Mouse (Mus musculus) left cerebral cortex, postnatal 4 days (tissue): ENCODE data around the gene Gpr85. TPM values are rescaled to one million over a fixed set of nuclear protein-coding genes. Genes with fewer than 3 reads are reported as not detected.
"Not testable (repeated sequence)": the region's sequence is repeated elsewhere in the genome, so short reads cannot be mapped to it uniquely, and the experiment has no call there.

Source experiments
- DNase-seq: peaks from one replicate; pipeline ENCODE4 v3.0.0-alpha.2; 2022
- intact Hi-C: fragments of 180-260 bp; cut with DNase I; formaldehyde crosslinking; loops from one replicate; pipeline ENCODE4 v1.15.1; 2025
- total RNA-seq, 2 experiments: library from RNA; stranded (reverse); gene quantifications; 2 replicates each; pipeline ENCODE4 v1.2.3; 2021

The Gpr85 gene
- total RNA-seq: 100 to 1,000 TPM; 122 to 129 TPM

DNA sequence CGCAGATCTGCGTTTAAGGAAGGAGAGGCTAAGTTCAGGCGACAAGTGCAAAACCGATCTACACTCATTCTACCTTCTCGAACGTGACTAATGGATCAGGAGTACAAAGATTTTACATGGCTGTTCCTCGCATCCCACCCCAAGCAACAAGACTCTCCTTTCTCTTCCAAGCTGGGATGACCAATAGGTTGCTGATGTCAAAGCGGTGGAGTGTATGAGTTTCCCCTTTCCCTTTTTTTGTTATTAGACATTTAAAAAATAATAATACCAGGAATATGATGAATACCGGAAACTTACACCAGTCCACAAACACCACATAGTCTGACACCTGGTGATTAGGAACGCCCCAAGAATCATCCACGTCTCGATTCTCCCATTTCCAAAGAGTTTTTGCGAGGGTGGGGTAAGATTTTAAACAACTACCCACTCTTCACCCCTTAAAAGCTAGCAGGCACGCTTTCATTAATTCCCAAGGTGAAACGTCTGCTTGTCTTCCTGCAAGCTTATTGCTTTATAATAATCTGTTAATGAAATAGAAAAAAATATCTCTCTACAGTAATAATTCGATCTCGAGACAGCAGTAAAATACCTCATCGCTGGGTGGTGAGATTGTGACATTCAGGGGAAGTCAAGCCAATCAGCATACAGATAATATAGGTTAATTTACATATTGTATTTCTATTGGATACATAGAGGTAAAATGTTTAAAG is at the start of gene Gpr85:
Gpr85 (minus strand) TSS at position 598 of the 710 bp plus-strand sequence.
- DNase-seq: peak; percentile 16
- intact Hi-C loops: loop anchor here (10.0 kb wide), 3 partner anchors 165 to 665 kb away; partner anchors contain the start of genes Bmt2 and Tmem168

DNA sequence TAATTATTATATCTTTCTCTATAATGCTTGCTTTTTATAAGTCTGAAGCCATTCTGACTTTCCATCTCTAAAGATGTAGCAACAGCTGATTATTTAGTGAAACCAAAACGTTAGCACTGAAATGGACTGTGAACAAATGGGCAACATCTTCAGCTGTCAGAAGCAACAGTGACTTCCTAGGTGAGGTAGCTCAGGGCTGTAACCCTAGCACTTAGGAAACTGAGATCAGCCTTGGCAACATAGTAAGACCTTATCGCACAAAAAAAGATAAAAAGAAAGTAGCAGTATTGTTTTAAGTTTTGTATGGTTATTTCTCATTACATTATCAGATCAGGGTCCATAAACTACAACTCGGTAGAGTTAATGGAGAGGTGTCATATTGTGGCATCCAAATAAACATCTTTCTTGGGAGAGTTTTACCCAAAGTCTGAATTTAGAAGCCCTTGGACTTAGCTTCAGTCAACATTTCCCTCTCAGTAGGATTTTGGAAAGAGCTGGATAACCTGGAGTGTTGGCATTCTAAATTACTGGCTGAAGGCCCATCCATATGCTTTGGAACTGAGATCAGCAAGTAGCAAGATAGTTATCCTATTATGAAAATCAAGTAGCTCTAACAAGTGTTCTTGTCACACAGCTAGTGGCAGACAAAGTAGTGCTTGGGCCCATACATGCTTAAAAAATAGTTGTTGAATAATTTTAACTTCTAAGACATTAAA is 45.3 kb upstream of the Gpr85 start:
- DNase-seq: no peak
- intact Hi-C loops: no loop called here

DNA sequence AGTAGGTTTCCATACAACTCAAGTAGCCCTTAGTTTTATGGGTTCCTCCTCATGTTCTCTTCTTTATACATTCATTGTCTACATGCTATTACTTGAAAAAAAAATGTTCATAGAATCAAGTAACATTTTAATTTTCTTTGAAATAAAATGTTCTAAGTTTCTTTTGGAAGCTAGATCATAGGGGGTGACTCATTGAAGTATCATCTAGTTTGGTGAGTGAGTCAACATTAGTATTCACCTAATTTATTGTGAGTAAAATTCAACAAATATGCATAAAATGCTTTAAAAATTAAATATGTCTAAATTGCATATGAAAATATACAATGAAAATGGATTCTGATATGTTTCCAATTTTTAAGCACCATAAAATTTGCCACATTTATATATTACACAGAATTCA is 43.2 kb upstream of the Gpr85 start:
- intact Hi-C loops: no loop called here
- DNase-seq: no peak

GRCm38 (mm10) chr6:13873959-13874358 is 34.2 kb upstream of the Gpr85 start:
- intact Hi-C loops: no loop called here
- DNase-seq: no peak

GRCm38 (mm10) chr6:13872076-13872475 is 32.3 kb upstream of the Gpr85 start:
- intact Hi-C loops: no loop called here
- DNase-seq: no peak

DNA sequence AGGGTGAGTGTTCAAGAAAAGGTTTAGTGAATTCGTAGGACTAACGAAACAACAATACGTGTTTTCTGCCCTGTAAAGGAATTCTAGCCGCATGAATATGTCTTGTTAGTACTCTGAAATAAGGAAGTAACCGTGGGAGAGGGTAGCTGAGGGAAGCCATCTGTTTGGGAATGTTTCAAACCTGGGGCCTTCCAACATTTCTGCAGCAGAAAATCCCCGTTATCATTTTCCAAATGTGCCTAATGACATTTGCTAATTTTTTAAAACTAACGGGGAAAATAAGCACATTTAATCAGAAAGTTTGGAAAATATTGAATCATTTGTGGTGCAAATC is 31.9 kb upstream of the Gpr85 start:
- intact Hi-C loops: no loop called here
- no peak for DNase-seq

- peak; percentile 92 for DNase-seq
- intact Hi-C loops: no loop called here
Measured at GRCm38 (mm10) chr6:13870919-13871624, 31.3 kb upstream of the Gpr85 start, which contains the start of gene 2610001J05Rik. 2610001J05Rik (minus strand) TSS chr6:13871518.

GRCm38 (mm10) chr6:13870289-13870741 is 30.6 kb upstream of the Gpr85 start:
- peak; percentile 6 for DNase-seq
- intact Hi-C loops: no loop called here

GRCm38 (mm10) chr6:13860596-13860995 is 20.9 kb upstream of the Gpr85 start:
- intact Hi-C loops: no loop called here
- no peak for DNase-seq

DNA sequence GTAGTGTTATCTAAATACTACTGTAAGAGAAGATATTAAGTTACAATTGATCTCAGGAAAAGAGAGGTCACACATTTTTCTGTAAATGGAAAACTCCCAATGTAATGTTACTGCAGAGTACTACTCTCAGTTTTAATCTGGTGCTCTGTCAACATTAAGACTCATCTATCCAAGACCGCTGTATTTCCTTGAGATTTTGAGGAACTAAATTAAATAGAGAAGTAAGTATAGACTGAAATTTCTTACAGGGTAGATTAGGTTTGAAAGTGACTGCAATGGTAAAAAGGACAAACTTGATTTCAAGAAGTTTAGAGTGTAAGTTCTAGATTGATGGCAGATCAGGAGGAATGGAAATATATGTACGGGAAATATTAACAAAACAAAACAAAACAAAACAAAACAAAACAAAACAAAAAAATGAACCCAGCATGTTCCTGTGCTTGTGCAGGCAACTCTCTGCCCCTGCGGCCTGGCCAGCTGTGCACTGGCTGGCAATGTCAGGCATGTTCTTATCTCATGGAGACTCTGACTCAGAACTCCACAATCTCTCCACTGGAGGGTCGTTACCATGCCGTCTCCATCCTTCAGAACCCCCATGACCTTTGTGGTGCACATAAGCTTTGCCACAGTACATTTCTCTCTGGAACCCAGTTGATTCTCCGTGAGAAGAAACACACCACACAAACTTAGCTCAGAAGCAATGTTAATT is 20.3 kb upstream of the Gpr85 start:
- DNase-seq: no peak
- intact Hi-C loops: no loop called here

- DNase-seq: no peak
- intact Hi-C loops: no loop called here
Measured at GRCm38 (mm10) chr6:13854230-13854629, 14.5 kb upstream of the Gpr85 start.

DNA sequence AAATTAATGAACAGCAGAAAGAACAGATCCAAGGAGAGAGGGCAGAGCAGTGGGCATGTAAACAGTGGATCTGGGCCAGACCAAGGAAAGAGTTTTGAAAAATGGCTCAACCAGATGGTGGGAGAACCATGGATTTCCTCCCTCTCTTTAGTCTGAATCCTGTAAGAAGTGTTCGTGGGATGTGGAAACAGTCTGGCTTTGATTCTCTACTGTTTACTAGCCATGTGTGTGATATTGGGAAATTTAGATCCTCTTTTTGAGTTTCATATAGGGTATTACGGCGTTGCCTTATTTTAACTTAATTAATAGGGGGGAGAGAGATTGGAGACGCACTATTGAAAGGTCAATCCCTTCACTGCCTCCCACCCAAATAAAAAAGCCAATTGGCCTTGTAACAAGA is 13.5 kb upstream of the Gpr85 start:
- no peak for DNase-seq
- intact Hi-C loops: no loop called here

- intact Hi-C loops, DNase-seq: not testable (repeated sequence)
Measured at GRCm38 (mm10) chr6:13846031-13846430, 6.3 kb upstream of the Gpr85 start.

DNA sequence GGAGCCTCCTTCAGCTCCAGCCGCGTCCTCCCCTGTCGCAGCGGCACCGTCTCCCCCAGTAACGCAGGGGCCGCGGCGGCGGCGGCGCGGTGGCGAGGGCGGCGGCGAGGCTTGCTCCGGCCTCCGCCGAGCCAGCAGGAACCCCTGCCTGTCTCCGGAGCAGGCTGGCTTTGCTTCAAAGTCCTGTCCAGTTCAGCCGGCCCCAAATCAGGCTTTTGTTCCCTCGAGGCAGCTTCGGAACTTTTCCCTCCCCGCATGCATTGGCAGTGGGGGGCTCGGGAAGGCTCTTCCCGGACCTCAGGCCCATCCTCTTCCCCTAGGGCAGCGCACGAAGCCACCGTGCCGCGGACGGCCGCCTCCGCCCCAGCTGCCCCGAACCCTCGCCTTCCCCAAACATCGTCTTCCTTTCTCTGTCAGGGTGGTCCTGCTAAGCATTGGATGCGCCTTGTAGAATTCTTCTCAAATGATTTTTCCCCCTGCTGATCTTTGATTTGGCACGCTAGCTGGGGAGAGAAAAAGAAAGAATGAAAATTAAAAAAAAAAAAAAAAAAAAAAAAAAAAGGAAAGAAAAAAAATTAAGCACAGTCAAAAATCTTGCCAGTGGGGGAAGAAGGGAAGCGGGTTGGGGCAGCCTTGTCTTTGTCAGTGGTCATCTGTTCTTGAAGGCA is 931 bp downstream of the Gpr85 start:
- DNase-seq: peak; percentile 86
- intact Hi-C loops: loop anchor here (10.0 kb wide), 3 partner anchors 164 to 666 kb away; partner anchors contain the start of genes Bmt2 and Tmem168

DNA sequence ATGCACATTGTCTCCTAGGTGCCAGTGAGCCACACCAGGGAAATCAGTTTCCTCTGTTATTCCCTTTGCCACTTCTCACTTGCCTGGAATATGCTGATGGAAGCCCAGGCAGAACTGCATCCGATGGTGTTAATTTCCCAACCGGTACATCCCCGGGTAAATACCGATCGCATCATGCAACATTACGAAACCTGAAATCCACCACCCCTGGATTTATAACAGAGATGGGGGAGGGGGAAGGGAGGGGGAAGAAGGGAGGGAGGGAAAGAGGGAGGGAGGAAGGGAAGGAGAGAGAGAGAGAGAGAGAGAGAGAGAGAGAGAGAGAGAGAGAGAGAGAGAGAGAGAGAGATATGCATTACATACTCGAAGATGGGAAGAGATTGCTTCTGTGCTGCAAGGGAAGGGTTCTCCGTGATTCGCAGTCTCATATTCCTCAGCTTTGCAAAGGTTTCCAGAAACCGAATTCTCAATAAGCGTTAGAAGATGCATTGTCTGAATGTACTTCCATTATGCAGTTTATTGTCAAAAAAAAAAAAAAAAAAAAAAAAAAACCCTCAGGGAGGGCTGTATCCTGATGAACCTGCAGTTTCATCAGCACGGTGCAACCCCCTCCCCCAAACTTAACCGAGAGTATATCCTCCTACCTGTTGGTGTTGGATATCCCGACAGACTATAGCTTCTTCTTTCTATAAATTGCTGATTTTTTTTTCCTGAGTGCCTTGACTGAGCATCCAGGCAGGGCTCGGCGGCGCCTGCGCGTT is 1.6 kb downstream of the Gpr85 start:
- DNase-seq: peak; percentile 33
- intact Hi-C loops: loop anchor here (10.0 kb wide), 3 partner anchors 163 to 667 kb away; partner anchors contain the start of genes Bmt2 and Tmem168

GRCm38 (mm10) chr6:13836967-13837570 is 2.7 kb downstream of the Gpr85 start:
- no peak for DNase-seq
- intact Hi-C loops: loop anchor here (10.0 kb wide), 3 partner anchors 162 to 668 kb away; partner anchors contain the start of genes Bmt2 and Tmem168

DNA sequence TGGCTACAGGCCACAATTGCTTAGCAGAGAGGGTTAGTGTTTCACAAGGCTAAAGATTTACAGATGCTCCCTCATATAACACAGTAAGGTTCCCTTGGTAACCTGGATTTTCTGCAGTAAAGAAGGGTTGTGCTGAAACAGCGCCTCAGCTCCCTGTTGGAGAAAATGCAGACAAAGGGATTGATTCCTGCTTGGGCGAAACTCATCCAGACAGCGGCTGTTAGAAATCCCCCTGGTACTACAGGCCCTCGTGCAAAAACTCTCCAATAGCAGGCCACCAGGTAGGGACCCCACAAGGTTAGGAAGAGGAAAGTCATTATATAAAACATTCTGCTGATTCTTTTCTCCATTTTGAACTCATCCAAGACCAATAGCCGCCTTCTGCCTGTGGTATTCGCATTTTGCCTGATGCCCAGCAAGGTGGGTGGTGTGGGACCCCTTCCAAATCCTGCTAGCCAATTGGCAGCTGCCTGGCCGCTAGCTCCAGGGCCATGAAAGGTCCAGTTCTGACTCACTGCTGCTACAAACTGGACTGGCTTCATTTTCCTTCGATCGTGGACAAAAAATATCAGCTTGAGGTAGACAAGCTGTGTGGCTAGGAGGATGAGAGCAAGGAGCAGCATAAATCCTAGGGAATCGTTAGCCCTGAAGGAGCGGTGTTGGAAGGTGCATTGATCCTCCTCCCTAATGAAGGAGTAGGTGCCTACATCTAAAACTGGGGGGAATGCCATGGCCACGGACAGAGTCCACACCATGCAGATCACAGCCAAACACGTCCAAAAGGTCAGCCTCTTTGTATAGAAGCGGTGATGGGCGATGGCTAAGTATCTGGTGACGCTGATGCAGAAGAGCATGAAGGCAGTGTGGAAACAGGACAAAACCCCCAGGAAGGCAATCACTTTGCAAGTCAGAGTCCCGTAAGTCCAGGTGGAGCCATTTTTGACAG is 3.7 kb downstream of the Gpr85 start:
- intact Hi-C loops: loop anchor here (10.0 kb wide), 3 partner anchors 161 to 669 kb away; partner anchors contain the start of genes Bmt2 and Tmem168
- peak; percentile 92 for DNase-seq

DNA sequence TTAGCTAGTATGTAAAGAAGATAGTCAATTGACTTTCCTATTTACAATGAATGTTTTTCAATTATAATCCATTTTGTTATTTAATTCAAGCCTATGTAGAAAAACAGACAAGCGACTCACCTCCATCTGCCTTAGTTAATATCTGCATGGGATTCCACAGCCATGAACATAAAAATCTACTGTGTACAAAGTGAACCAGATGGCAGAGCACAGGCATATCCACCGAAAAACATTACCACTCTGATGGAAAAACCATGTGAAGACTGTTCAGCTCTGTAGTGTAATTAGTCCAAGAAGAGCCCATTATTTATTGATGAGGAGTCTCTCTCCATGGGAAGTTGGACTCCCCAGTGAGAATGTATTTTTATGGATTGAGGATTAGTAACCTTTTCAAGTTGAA is 7.0 kb downstream of the Gpr85 start:
- intact Hi-C loops: loop anchor here (10.0 kb wide), 3 partner anchors 158 to 672 kb away; partner anchors contain the start of genes Bmt2 and Tmem168
- no peak for DNase-seq
